Mouse (Mus musculus) cerebellum, adult 18-20 months (tissue): Measurements from ENCODE around the gene Rps27.

Experiments used
- DNase-seq, 2 experiments: peaks; one replicate each; pipeline ENCODE4 v3.0.0; 2021

Rps27 gene

GRCm38 (mm10) chr3:90231075-90231474 is 17.6 kb upstream of the Rps27 start:
- no peak for DNase-seq

DNA sequence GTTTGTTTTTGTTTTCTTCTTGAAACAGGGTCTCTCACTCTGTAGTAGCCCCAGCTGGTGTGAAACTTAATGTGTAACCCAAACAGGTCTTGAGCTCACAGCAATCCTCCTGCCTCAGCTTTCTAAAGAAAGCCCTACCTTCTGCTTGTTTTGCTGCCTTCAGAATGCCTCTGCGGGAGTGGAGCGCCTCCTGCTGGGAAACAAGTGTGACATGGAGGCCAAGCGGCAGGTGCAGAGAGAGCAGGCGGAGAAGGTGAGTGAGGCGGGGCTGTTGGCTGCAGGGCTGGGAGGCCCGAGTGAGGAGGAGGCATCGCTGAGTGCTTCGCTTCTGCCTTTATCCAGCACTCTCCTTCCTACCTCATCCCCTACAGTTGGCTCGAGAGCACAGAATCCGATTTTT is 10.9 kb upstream of the Rps27 start:
- DNase-seq: no peak

DNA sequence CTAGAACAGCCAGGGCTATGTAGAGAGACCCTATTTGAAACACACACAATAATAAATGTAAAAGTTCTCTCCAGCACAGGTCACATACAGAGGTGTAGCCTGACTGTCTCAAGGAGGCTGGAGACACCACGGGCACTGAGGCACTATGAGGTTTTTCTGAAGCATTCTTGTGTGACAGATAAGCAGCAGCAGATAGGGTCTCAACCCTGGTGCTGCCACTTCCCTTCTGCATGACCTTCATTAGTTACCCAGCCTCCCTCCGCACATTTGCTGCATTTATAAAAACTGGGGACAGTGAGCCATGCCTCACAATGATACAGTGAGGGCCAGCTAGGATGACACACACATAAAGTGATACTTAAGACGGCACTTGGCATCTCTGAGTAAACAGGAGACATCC is 9.5 kb upstream of the Rps27 start:
- DNase-seq: no peak

- no peak for DNase-seq
These were observed 9.0 kb upstream of the Rps27 start for GRCm38 (mm10) chr3:90222455-90222854.

DNA sequence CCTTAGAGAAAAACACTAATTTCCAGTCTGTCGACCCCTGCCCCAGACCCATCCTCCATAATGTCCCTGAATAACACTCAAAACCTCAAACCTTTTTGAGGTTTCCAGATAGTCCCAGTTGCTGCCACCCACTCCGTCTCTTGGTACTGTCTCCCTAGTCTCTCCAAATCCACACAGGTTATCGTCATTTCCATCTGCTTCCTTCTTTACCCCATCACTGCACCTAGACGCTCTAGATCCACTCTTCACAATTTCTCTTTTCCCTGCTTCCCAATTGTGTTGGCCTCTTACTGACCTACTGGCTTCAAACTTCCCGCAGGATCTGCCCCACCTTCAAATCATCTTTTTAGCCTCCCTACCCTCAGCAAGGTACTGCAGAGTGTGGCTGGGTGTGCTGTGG is 7.7 kb upstream of the Rps27 start:
- no peak for DNase-seq

DNA sequence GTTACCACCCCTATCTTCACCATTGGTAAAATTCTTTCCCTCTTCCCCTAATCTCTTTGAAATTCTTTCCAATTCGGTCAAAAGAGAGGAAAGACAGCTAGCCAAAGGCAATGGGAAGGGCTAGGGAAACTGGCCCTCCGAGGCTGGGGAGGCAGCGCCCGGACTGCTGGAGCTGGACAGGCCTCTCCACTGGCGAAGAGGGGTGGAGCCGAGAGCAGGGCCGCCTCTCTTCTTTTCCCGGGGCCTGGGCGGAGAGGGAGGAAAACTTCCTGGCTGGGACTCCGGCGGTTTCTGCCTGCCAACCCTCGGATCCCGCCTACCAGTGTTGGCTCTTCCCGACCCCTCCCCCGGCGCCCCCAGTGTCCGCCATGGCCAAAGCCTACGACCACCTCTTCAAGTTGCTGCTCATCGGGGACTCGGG is 7.1 kb upstream of the Rps27 start:
- DNase-seq: peak; percentile 45 to 54

DNA sequence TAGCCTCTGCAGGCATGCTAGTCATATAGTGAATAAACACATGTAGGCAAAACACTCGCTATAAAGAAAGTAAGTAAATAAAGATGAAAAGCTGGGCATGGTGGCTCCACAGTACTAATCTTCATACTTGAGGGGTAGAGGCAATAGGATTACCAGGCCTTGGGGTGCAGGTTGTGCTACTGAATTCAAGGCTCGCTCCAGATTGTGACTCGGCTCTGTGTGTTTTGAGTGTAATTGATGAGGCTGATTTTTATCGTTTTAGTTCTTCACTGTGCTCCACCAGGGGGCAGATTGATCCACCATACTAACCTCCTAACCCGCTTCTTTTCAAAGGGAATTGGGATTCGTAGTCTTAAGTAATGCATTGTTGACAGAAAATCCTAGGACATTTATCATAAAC is 6.6 kb upstream of the Rps27 start:
- peak; percentile 66 to 77 for DNase-seq

DNA sequence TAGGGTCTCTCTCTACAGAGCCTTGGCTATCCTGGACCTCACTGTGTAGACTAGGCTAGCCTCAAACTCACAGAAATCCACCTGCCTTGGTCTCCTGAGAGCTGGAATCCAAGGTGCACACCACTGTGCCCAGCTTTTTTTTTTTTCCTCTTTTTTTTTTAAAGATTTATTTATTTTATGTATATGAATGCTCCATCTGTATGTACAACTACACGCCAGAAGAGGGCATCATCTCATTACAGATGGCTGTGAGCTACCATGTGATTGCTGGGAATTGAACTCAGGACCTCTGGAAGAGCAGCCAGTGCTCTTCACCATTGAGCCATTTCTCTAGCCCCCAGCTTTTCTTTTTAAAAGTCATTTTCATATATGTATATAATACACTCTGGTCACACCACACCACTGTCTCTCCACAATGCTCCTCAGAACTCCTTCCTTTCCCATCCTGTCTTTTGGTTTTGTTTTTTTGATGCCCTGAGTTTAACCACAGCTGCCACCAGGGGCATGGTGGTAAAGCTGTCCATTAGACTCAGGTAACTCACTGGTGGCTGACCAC is 2.5 kb upstream of the Rps27 start:
- no peak for DNase-seq

GRCm38 (mm10) chr3:90213956-90214684 is 669 bp upstream of the Rps27 start:
- DNase-seq: peak; percentile 30 to 46

DNA sequence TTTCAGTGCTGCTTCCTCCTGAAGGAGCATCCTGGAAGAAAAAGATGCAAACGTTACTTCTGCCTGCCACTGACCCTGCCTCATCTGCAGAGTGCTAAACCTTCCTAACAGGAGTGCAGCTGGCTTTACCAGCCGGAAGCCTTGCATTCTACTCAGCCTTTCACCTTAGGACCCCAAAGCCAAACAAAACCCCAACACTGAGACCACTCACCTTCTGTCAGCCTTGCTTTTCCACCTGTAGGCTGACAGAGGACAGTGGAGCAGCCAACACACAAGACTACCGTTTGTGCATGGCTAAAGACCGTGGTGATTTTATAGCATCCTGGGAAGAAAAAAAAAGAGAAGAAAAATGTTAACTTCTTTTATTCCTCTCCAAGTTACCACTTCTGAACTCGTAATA is 728 bp downstream of the Rps27 start:
- no peak for DNase-seq

DNA sequence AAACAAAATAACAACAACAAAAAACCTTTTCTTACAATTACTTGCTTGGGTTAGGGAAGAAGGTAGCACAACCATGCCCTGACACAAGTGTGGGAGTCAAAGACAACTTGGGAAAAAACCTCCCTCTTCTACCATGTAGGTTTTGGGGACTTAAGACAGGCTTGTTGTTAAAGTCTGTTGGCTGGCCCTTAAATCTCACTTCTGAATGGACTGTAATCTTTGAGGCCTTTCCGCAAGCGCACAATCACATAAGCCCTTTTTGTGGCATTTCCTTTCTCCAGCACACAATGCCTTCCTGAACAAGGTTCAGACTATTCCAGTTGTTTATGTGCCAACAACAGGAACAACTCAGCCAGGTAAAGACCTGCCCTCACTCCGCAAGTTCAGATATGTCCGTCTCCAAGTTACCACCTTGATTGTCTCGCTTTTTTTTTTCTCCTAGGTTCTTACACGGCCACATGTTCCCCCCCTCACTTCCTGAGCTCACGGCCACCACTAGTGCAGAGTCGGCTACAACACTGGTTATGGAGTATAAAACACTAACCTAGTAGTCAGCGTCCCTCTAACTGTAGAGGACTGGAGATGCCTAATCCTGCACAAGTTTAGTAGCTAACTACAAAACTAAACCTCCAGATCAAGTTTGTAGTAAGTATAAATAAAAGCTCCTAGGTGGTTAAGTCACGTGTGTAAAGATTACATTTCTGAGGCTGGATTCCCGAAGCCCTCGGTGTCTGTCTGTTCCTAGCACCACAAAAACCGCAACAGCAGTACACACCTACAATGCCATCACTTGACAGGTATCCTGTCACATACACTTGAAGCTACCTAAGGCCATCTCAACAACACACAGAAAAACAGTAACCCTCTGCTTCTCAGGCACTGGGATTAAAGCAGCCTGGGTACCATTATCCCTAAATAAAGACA is 1.7 kb downstream of the Rps27 start:
- no peak for DNase-seq

GRCm38 (mm10) chr3:90209908-90210566 is 3.4 kb downstream of the Rps27 start:
- DNase-seq: no peak

DNA sequence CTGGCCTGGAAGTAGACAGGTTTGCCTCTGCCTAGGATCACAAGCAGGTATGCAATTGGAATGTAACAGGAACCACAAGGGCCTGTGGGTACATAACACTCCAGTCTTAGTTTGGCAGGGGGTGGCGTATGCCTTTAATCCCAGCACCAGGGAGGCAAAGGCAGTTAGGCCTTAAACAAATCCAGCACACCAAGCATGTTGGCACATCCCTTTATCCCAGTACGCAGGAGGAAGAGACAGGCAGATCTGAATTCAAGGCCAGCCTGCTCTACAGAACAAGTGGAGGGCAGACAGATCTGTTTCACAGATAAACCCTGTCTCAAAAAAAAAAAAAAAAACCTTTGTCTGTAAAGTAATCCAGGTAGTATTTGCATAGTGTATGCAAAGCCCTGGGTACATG is 4.8 kb downstream of the Rps27 start:
- no peak for DNase-seq

DNA sequence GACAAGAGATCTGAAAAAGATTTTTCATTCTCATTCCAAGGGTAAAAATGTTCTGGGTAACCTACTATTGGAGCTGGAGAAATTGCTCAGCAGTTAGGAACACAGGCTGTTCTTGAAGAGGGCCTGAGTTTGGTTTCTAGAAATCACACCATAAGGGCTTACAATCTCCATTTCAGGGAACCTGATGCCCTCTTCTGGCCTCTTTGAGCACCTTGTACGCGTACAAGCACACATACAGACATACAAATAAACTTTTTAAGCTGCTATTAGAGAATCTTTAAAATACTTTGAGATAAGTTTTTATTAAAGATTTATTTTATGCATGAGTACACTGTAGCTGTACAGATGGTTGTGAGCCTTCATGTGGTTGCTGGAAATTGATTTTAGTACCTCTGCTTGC is 8.9 kb downstream of the Rps27 start:
- DNase-seq: no peak

DNA sequence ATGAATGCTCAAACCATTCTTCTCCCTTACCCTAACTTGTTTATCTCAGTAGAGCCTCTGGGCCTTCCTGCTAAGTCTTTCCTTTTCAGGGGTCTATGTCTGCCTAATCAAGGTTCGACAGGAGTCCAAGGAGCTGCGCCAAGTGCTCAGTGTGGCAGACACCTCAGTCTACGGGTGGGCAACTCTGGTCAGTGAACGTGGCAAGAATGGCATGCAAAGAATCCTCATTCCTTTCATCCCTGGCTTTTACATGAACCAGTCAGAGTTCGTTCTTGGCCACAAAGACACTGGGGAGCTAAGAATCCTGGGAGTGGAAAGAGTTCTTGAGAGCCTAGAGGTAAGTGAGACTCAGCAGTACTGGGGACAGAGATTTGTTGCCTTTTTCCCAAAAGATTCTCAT is 9.8 kb downstream of the Rps27 start:
- DNase-seq: no peak

DNA sequence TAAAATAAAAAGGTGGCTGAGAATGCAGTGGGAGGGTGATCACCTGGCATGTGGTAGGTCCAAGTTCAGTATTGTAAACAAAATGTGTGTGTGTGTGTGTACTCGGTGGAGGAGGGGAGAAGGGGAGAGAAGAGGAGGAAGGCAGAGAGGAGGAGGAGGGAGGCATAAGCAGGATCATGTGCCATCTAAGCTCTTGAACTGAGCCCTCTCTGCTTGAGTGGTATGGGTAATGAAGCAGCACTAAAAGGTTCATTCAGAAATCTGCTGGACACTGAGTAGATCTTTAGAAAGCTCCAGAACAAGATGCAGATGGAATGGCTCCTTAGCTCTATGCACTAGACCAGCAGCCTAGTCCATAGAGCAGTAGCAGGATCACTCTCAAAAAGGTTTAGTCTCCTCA is 10.6 kb downstream of the Rps27 start:
- no peak for DNase-seq

- no peak for DNase-seq
These were observed 15.9 kb downstream of the Rps27 start for GRCm38 (mm10) chr3:90197548-90197947.

DNA sequence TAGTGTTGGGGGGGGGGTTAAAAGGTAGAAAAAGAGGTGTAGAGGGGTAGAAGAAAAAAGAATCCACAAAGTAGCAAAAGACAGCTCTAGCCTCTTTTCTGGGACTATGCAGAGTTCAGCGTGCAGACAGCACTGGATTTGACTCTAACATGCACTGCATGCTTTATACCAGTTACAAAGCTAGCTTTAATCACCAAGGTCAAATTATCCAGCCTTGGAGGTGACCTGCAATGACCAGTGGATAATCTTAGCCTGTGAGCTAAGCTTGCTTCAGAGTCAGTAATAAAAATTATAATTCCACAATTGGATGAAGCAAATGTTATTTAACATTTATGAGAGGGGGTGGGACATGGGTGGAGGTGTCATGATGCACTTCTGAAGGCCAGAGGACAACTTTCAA is 17.8 kb downstream of the Rps27 start:
- DNase-seq: no peak

DNA sequence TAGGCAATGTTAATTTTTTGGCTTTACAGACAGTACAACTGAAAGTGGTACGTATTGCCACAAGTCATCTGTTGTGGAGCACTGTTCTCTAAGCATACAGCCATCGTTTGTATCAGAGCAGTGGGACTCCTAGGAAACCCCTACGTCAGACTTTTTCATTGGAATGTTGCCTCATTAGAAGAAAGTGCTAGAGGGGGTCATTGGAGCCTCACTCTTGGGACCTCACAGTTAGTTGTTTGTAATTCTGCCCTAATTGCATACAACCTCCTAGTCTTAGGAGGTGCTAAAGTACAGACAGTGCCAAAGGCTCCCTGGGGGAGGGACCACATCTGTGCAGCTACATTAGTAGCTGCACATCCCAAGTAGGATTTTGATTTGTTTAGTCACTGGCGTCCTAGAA is 18.7 kb downstream of the Rps27 start:
- DNase-seq: no peak

DNA sequence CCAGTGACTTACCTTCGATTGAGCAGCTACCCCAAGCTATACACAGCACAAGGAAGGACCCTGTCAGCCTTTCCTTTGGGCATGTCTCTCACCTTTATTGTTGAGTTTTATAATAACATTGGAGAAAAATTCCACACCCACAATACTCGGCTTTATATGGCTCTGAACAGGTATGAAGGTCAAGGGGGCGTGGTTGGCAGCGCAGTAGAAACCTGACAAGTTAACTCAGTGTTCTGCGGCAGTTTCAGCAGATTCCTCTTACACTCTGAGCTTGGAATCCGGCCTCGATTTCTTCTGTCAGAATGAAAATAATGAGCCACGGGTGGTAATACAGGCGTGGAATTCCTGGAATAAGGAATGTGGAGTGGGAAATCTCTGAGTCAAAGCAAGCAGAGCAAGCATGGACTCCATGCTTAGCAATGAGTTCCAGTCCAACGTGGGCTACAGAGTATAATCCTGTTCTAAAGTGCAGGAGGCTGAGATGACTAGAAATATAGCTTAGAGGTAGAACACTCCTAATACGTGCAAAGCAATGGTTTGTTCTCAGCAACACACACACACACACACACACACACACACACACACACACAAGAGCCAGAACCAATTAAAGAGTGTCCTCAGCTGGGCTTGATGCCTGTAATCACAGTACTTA is 22.5 kb downstream of the Rps27 start:
- no peak for DNase-seq

- no peak for DNase-seq
These were observed 29.9 kb downstream of the Rps27 start for GRCm38 (mm10) chr3:90183581-90183980.

GRCm38 (mm10) chr3:90179566-90179965 is 33.9 kb downstream of the Rps27 start:
- no peak for DNase-seq
